Mouse (Mus musculus): ENCODE measurements around the gene Zap70. TPM values are rescaled to one million over a fixed set of nuclear protein-coding genes. Genes with fewer than 3 reads are reported as not detected.

Gene Zap70
- polyA plus RNA-seq (2015; fragmentation: Nextera tagmentation; extraction: Ambion mirVana) = 0.29 and 0.41 TPM in 2 replicates

GRCm38 (mm10) chr1:36761568-36761967 lies at the start of gene Zap70:
TSS of gene Zap70 (plus strand) at chr1:36761798.

GRCm38 (mm10) chr1:36714311-36714710 lies 47.3 kb upstream of the Zap70 start, which contains the start of gene Actr1b:
TSS of gene Actr1b (minus strand) at chr1:36714422.

Other genes starting within 250 kb of the Zap70 start
- gene Cnnm3, start 249.9 kb upstream of the Zap70 start, polyA plus RNA-seq (2015; fragmentation: Nextera tagmentation; extraction: Ambion mirVana) = 2.1 and 2.7 TPM in 2 replicates
- gene Ankrd23, start 224.9 kb upstream of the Zap70 start, polyA plus RNA-seq (2015; fragmentation: Nextera tagmentation; extraction: Ambion mirVana) = 53.8 and 60.7 TPM in 2 replicates
- gene Gm42417, start 222.4 kb upstream of the Zap70 start, polyA plus RNA-seq (2015; fragmentation: Nextera tagmentation; extraction: Ambion mirVana) = 0.28 and 0.54 TPM in 2 replicates
- gene Ankrd39, start 214.4 kb upstream of the Zap70 start, polyA plus RNA-seq (2015; fragmentation: Nextera tagmentation; extraction: Ambion mirVana) = 18.4 and 19.7 TPM in 2 replicates
- 5.3 and 6.3 TPM in 2 replicates for gene Sema4c, start 203.4 kb upstream of the Zap70 start, polyA plus RNA-seq (2015; fragmentation: Nextera tagmentation; extraction: Ambion mirVana)
- gene Fam178b, start 78.6 kb upstream of the Zap70 start, polyA plus RNA-seq (2015; fragmentation: Nextera tagmentation; extraction: Ambion mirVana) = 0.68 and 0.78 TPM in 2 replicates
- 1,173 and 1,270 TPM in 2 replicates for gene Cox5b, start 70.3 kb upstream of the Zap70 start, polyA plus RNA-seq (2015; fragmentation: Nextera tagmentation; extraction: Ambion mirVana)
- 0.21 and 0.34 TPM in 2 replicates for gene 4933424G06Rik, start 51.6 kb upstream of the Zap70 start, polyA plus RNA-seq (2015; fragmentation: Nextera tagmentation; extraction: Ambion mirVana)
- 58.7 and 59.8 TPM in 2 replicates for gene Actr1b, start 47.4 kb upstream of the Zap70 start, polyA plus RNA-seq (2015; fragmentation: Nextera tagmentation; extraction: Ambion mirVana)
- 7.3 and 9.1 TPM in 2 replicates for gene Tmem131, start 181.9 kb downstream of the Zap70 start, polyA plus RNA-seq (2015; fragmentation: Nextera tagmentation; extraction: Ambion mirVana)